Mouse (Mus musculus): ENCODE results near the gene Flii.

GRCm38 (mm10) chr11:60774158-60774689 lies 47.2 kb upstream of the Flii start:
- TF ChIP-seq CTCF (IDR thresholded peaks at IDR 0.05; ENCODE audit: borderline replicate concordance, insufficient read depth, low read length), result no peak
- TF ChIP-seq POLR2A (IDR thresholded peaks at IDR 0.05; ENCODE audit: low read depth, low read length), result no peak
